ENCODE assay signal across 23 mouse cellular contexts in genomic region chr7:121378942-121379341, GRCm38 (mm10). TPM values are rescaled to one million over a fixed set of nuclear protein-coding genes. Genes with fewer than 3 reads are reported as not detected.
DNase-seq lines count a peak whose midpoint lies in the region; ATAC-seq and TF ChIP-seq lines count a peak whose summit lies in the region.
"Had no signal": no experiment of that assay in that cellular context is flagged by ENCODE, and none has a peak within 500 bp of the region (broad histone marks: within the 10 kb centered on the region; RNA-seq: fewer than 3 reads in every experiment).

No protein-coding gene starts in this region.

- dilution Hi-C loops in CH12.LX (cut with MboI; ENCODE audit: extremely low pct_ligation_motif_present, extremely low pct_unique_long_range_greater_than_20kb, low sequenced_read_pairs), result no loop called here

- in situ Hi-C loops in CH12.LX (cut with MboI; ENCODE audit: low pct_ligation_motif_present, low pct_unique_long_range_greater_than_20kb, low sequenced_read_pairs), result no loop called here

- no peaks in the 10 kb centered on the region for H3K9me3 ChIP-seq in CH12.LX (replicated peaks; ENCODE audit: low read length)
- H3K9me3 ChIP-seq in stomach, postnatal 0 days (ENCODE audit: control insufficient read depth, low read length), result no peaks in the 10 kb centered on the region
- H3K9me3 ChIP-seq: embryonic facial prominence, embryonic 13.5 days; forebrain, embryonic 13.5 days; heart, embryonic 15.5 days had no signal

- no peaks in the 10 kb centered on the region for H3K4me1 ChIP-seq in CH12.LX (ENCODE audit: control insufficient read depth in 1 of 2, insufficient read depth in 2 of 2)
- H3K4me1 ChIP-seq in stomach, postnatal 0 days (replicated peaks; ENCODE audit: control insufficient read depth, insufficient read depth), result no peaks in the 10 kb centered on the region
- H3K4me1 ChIP-seq: embryonic facial prominence, embryonic 13.5 days; forebrain, embryonic 13.5 days; heart, embryonic 15.5 days had no signal

- peak; percentile 56 for TF ChIP-seq RAD21 in CH12.LX (IDR thresholded peaks at IDR 0.05; ENCODE audit: low read depth, low read length)

- no peak for DNase-seq in frontal cortex, postnatal 10 days (ENCODE audit: low spot score in 2 of 2)
- no peak for DNase-seq in layer of hippocampus, adult 2 months (ENCODE audit: low spot score in 2 of 2)
- DNase-seq in layer of hippocampus, adult 9-10 months (ENCODE audit: low spot score), result no peak
- no peak for DNase-seq in CH12.LX (ENCODE audit: extremely low read depth)
- no peak for DNase-seq in stomach, postnatal 0 days (ENCODE audit: low spot score)
- DNase-seq: adrenal gland, adult 2 months; adrenal gland, postnatal 25 days; cerebellum, adult 8-10 months; cerebellum, postnatal 14 days; gastrocnemius, postnatal 14 days; heart, adult 2 months; heart, postnatal 14 days had no signal

- no peak overlapping the region for H3K4me2 ChIP-seq in CH12.LX (ENCODE audit: insufficient read depth, low read depth, poor library complexity, severe bottlenecking)
- H3K4me2 ChIP-seq in stomach, postnatal 0 days (replicated peaks; ENCODE audit: low read depth), result no peak overlapping the region
- H3K4me2 ChIP-seq: embryonic facial prominence, embryonic 13.5 days; forebrain, embryonic 13.5 days; heart, embryonic 11.5 days; heart, embryonic 15.5 days; hindbrain, embryonic 14.5 days had no signal

- no peaks in the 10 kb centered on the region for H3K36me3 ChIP-seq in CH12.LX (replicated peaks in 1 of 2; ENCODE audit: control insufficient read depth in 1 of 2, insufficient read depth in 1 of 2, low read length in 1 of 2)
- H3K36me3 ChIP-seq in stomach, postnatal 0 days (ENCODE audit: control insufficient read depth, insufficient read depth, low read length), result no peaks in the 10 kb centered on the region
- H3K36me3 ChIP-seq: embryonic facial prominence, embryonic 13.5 days; heart, embryonic 15.5 days had no signal

- no peak overlapping the region for H3K27ac ChIP-seq in layer of hippocampus, adult 2 months
- no peak overlapping the region for H3K27ac ChIP-seq in CH12.LX (ENCODE audit: insufficient read depth, low read depth)
- H3K27ac ChIP-seq in stomach, postnatal 0 days (replicated peaks), result no peak overlapping the region
- H3K27ac ChIP-seq: embryonic facial prominence, embryonic 13.5 days; forebrain, embryonic 13.5 days; heart, adult 2 months; heart, embryonic 15.5 days; hindbrain, embryonic 14.5 days had no signal

- no peak for TF ChIP-seq EP300 in CH12.LX (IDR thresholded peaks at IDR 0.05; ENCODE audit: low read length)
- no peak for TF ChIP-seq EP300 in stomach, postnatal 0 days (optimal IDR thresholded peaks at IDR 0.05)

- H3K4me3 ChIP-seq in layer of hippocampus, adult 2 months, result no peak overlapping the region
- H3K4me3 ChIP-seq in CH12.LX (replicated peaks in 1 of 3; ENCODE audit: low read depth in 2 of 3, low read length in 2 of 3, poor library complexity in 1 of 3), result no peak overlapping the region
- no peak overlapping the region for H3K4me3 ChIP-seq in stomach, postnatal 0 days (ENCODE audit: low read depth, low read length)
- H3K4me3 ChIP-seq: embryonic facial prominence, embryonic 13.5 days; forebrain, embryonic 13.5 days; heart, adult 2 months; heart, embryonic 15.5 days had no signal

- 57% methylated on average over 4 of the region's 4 CpGs for WGBS in stomach, postnatal 0 days

- TF ChIP-seq CTCF in layer of hippocampus, adult 2 months (conservative IDR thresholded peaks at IDR 0.05), result peak; percentile 57
- TF ChIP-seq CTCF in CH12.LX (conservative IDR thresholded peaks at IDR 0.05 in 1 of 2, IDR thresholded peaks at IDR 0.05 in 1 of 2; ENCODE audit: low read depth in 2 of 2, low read length in 2 of 2), result peak in 1 of 2 experiments; percentile 59; a peak in 2 of 4 replicates
- peak; percentile 41 for TF ChIP-seq CTCF in stomach, postnatal 0 days (IDR thresholded peaks at IDR 0.05; ENCODE audit: low read depth)

- no peak for TF ChIP-seq POLR2A in CH12.LX (IDR thresholded peaks at IDR 0.05; ENCODE audit: low read depth, low read length)

- peak; percentile 44; the same call in 1 of the 2 replicates for ATAC-seq in frontal cortex, adult (ENCODE audit: low TSS enrichment)
- ATAC-seq in stomach, postnatal 0 days (ENCODE audit: low FRiP score, low TSS enrichment), result no peak
- ATAC-seq in inflammation-experienced regulatory T-cells, adult 6 months, result no peak
- ATAC-seq: forebrain, embryonic 13.5 days had no signal

- no peak overlapping the region for H3K9ac ChIP-seq in CH12.LX (ENCODE audit: insufficient read depth, low read depth)
- no peak overlapping the region for H3K9ac ChIP-seq in stomach, postnatal 0 days (ENCODE audit: low read length)
- H3K9ac ChIP-seq: embryonic facial prominence, embryonic 13.5 days; forebrain, embryonic 13.5 days; heart, embryonic 15.5 days; hindbrain, embryonic 14.5 days had no signal

- H3K27me3 ChIP-seq in CH12.LX (replicated peaks), result peaks cover 46% of the 10 kb centered on the region
- no peaks in the 10 kb centered on the region for H3K27me3 ChIP-seq in stomach, postnatal 0 days (ENCODE audit: control insufficient read depth, insufficient read depth, low read length)
- H3K27me3 ChIP-seq: embryonic facial prominence, embryonic 13.5 days; forebrain, embryonic 13.5 days; heart, embryonic 15.5 days had no signal

- H3K79me2 ChIP-seq in CH12.LX (replicated peaks; ENCODE audit: control insufficient read depth, extremely low read depth, insufficient read depth, poor library complexity, severe bottlenecking), result no peaks in the 10 kb centered on the region

TF ChIP-seq in CH12.LX, 34 proteins besides CTCF, POLR2A, EP300 and RAD21:
- TF ChIP-seq SMC3 (IDR thresholded peaks at IDR 0.05; ENCODE audit: low read depth, low read length) (peak; percentile 50), PAX5 (IDR thresholded peaks at IDR 0.05; ENCODE audit: low read length) (no peak)

RNA-seq across cellular contexts. Expression of gene Hs3st2, which starts 12.7 kb away (rescaled TPM):
- 10 to 100 TPM in 1 of 2 experiments, 1 to 10 TPM in 1; 9.2 to 10.6 TPM for total RNA-seq in layer of hippocampus, adult 2 months (2021)
- total RNA-seq in CH12.LX (2012; rRNA removed), result not detected in 2 replicates
- not detected in 2 replicates for total RNA-seq in CH12.LX (2014; rRNA removed)
- polyA plus RNA-seq in CH12.LX (2012; ENCODE audit: insufficient read length, low read depth), result not detected in 2 replicates
- polyA plus RNA-seq in stomach, postnatal 0 days (2015; fragmentation: Nextera tagmentation; extraction: Ambion mirVana), result 0.91 and 0.92 TPM in 2 replicates
- not detected for polyA plus RNA-seq in inflammation-experienced regulatory T-cells, adult 6 months (2017; shearing (Covaris generic))
- total RNA-seq: ES-E14; gastrocnemius, adult 18-20 months; gastrocnemius, postnatal 14 days; heart, adult 2 months; heart, postnatal 14 days; hematopoietic stem cell, adult 5-6 weeks had no signal
- polyA plus RNA-seq: gonadal fat pad, adult 2 months; heart, adult 2 months had no signal
